Mouse (Mus musculus): ENCODE results near the gene Cfap46.

DNA sequence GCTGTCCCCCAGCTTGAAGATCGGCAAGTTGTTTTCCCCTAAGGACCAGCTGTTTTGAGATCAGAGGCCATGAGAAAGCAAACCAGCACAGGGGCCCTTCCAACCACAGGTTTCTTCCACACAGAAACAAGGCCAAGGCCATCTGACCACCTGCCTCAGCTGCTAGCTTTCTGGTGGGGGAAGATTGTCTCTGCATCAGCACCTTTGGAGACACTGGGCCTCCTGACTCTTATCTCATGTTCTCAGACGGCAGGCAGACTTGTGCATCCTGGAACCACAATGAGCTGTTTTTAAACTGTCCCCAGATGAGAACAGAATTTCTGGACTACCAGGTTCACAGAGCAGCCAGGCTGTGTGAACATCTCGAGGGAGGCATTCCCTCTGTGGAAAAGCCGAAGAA, 21.5 kb upstream of the Cfap46 start:
- TF ChIP-seq POLR2A (IDR thresholded peaks at IDR 0.05; ENCODE audit: low read depth, low read length) (no peak), CTCF (conservative IDR thresholded peaks at IDR 0.05; ENCODE audit: insufficient read depth, insufficient read length, low read depth, low read length) (no peak)
